Mouse (Mus musculus) retina, adult 2 months (tissue): ENCODE results near the gene Olfr309.
"Not testable (repeated sequence)": the region's sequence is repeated elsewhere in the genome, so short reads cannot be mapped to it uniquely, and the experiment has no call there.

Experiments used
- DNase-seq: peaks from one replicate; pipeline ENCODE4 v3.0.0-alpha.2; 2012; ENCODE audit warnings: low read depth, low spot score

Gene Olfr309

GRCm38 (mm10) chr7:86313608-86314007 is at the start of gene Olfr309:
TSS of gene Olfr309 (minus strand) at chr7:86313708.
- DNase-seq, result no peak

GRCm38 (mm10) chr7:86346296-86346695 is 32.8 kb upstream of the Olfr309 start:
- not testable (repeated sequence) for DNase-seq

GRCm38 (mm10) chr7:86344253-86344652 is 30.7 kb upstream of the Olfr309 start:
- DNase-seq, result no peak

- no peak for DNase-seq
Measured at GRCm38 (mm10) chr7:86342881-86343565, 29.5 kb upstream of the Olfr309 start.

- no peak for DNase-seq
Measured at GRCm38 (mm10) chr7:86337486-86337885, 24.0 kb upstream of the Olfr309 start, which contains the start of gene Olfr307. TSS of gene Olfr307 (minus strand) at chr7:86337586.

- DNase-seq, result no peak
Measured at GRCm38 (mm10) chr7:86325530-86325929, 12.0 kb upstream of the Olfr309 start, which contains the start of gene Olfr308. TSS of gene Olfr308 (minus strand) at chr7:86325630.

GRCm38 (mm10) chr7:86321323-86321722 is 7.8 kb upstream of the Olfr309 start:
- no peak for DNase-seq

- DNase-seq, result no peak
Measured at GRCm38 (mm10) chr7:86277072-86277471, 36.4 kb downstream of the Olfr309 start, which contains the start of gene Olfr310. TSS of gene Olfr310 (minus strand) at chr7:86277172.
